Mouse (Mus musculus): Measurements from ENCODE around the gene Stx4a. TPM values are rescaled to one million over a fixed set of nuclear protein-coding genes. Genes with fewer than 3 reads are reported as not detected.
A peak's percentile ranks its signal among the peaks of the same experiment; 100 is the strongest.

Stx4a gene
- polyA plus RNA-seq, 1 experiment from 2014 or later = 22.2 TPM

DNA sequence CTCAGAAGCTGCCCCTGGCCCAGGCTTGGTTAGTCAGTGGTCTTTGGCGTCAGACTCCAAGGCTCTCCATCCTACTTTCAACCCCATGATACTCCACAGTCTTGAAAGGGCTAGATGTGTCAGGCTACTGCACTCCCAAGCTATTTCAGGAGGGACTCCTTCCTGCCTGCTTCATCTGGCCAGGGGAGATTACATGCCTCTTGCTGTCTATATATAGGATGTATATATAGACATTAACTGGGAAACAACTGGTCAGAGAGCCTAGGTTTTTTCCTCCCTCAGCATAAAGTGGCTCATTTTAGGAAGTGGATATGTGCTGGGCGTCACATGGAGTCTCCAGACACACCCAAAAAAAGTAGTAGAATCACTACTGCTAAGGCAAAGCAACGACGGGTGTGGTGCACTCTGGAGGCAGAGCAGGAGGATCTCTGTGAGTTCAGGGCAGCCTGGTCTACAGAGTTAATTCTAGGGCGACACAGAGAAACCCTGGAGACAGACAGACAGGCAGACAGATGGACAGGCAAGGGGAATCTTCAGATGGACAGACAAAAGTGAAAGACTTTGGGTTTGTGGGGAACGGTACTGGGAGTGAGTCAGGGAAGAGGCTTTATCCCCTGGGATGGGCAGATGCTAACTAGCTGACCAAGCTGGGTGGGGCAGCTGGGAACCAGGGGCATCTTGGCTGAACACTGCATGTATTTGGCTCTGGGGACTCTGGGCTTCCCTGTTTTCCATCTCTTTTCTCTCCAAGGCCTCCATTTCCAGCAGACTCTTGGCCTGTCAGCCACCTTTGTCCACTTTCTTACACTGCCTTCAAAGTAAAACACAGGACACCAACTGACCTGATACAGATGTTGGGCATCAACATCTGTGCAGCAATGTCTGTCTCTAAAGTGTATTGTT lies 26.1 kb downstream of the Stx4a start:
- Histone ChIP-seq H3K27ac (ENCODE audit: low read length) (no peak overlapping the region), H3K9ac (replicated peaks; ENCODE audit: low read depth, low read length) (no peak overlapping the region), H3K27me3 (replicated peaks; ENCODE audit: control insufficient read depth, insufficient read depth, low read length) (no peaks in the 10 kb centered on the region), H3K9me3 (ENCODE audit: control insufficient read depth, low read length) (no peaks in the 10 kb centered on the region), H3K4me2 (ENCODE audit: low read length) (no peak overlapping the region), H3K36me3 (ENCODE audit: control insufficient read depth, insufficient read depth) (no peaks in the 10 kb centered on the region), H3K4me1 (replicated peaks; ENCODE audit: control insufficient read depth, insufficient read depth, low read length) (no peaks in the 10 kb centered on the region), H3K4me3 (replicated peaks; ENCODE audit: low read length) (no peak overlapping the region)
- no peak for ATAC-seq
- WGBS = 83% methylated on average over 6 of the region's 6 CpGs

DNA sequence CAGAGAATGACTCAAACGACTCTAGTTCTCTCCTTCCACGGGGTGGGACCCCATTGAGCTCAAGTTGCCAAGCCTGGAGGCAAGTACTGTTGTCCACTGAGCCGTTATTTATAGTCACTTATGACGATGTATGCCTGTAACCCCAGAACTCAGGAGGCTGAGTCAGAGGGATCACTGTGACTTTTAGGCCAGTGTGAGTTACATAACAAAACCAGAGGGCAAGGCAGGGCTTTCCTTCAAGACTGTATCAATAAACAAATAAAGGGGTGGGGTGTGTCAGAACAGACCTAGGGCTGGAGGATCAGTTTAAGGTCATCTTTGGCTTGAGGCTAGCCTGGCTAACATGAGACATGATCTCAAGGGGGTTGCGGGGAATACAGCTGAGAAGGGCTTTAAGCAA lies 26.8 kb downstream of the Stx4a start:
- Histone ChIP-seq H3K9me3 (ENCODE audit: control insufficient read depth, low read length) (no peaks in the 10 kb centered on the region), H3K4me3 (replicated peaks; ENCODE audit: low read length) (no peak overlapping the region), H3K9ac (replicated peaks; ENCODE audit: low read depth, low read length) (no peak overlapping the region), H3K27me3 (replicated peaks; ENCODE audit: control insufficient read depth, insufficient read depth, low read length) (no peaks in the 10 kb centered on the region), H3K4me1 (replicated peaks; ENCODE audit: control insufficient read depth, insufficient read depth, low read length) (no peaks in the 10 kb centered on the region), H3K27ac (ENCODE audit: low read length) (no peak overlapping the region), H3K36me3 (ENCODE audit: control insufficient read depth, insufficient read depth) (no peaks in the 10 kb centered on the region), H3K4me2 (ENCODE audit: low read length) (no peak overlapping the region)
- 76% methylated on average over 5 of the region's 5 CpGs for WGBS
- no peak for ATAC-seq

DNA sequence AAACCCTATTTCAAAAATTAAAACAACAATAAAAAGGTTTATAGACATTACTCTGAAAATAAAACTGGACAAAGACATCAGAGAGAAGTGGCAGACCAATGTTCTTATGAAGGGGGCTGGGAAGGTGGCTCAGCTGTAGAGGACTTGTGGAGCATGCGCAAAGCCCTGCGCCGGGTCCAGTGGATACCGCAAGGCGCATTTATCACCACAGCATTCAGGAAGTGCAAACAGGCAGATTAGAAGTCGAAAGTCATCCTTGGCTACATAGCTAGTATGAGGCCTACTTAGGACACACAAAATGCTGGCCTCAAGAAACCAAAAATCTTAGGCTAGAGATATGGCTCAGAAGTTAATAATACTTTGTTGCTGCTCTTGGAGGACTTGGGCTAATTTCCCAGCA lies 34.2 kb downstream of the Stx4a start:
- Histone ChIP-seq H3K4me3 (replicated peaks; ENCODE audit: low read length) (no peak overlapping the region), H3K36me3 (ENCODE audit: control insufficient read depth, insufficient read depth) (no peaks in the 10 kb centered on the region), H3K9ac (replicated peaks; ENCODE audit: low read depth, low read length) (no peak overlapping the region), H3K4me2 (ENCODE audit: low read length) (no peak overlapping the region), H3K4me1 (replicated peaks; ENCODE audit: control insufficient read depth, insufficient read depth, low read length) (no peaks in the 10 kb centered on the region), H3K27ac (ENCODE audit: low read length) (no peak overlapping the region), H3K9me3 (ENCODE audit: control insufficient read depth, low read length) (no peaks in the 10 kb centered on the region), H3K27me3 (replicated peaks; ENCODE audit: control insufficient read depth, insufficient read depth, low read length) (no peaks in the 10 kb centered on the region)
- no peak for ATAC-seq
- WGBS = 93% methylated on average over 6 of the region's 6 CpGs

DNA sequence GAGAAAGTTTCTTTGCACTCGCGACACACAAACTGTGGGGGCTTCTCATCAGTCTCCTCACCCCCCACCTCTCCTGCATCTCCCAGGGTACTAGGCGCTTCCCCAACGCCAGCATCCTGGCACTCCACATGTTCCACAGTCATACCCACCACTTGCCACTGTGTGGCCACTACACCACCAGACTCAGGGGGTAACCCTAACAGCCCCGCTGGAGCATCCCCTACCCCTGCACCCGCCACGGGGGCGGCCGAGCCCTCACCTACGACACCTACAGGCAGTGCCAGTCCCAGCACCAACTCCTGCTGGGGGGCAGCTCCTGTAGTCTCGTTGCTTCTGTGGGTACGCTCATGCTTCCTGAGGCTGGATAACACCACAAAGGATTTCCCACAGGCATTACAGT lies 42.3 kb downstream of the Stx4a start:
- H3K27ac ChIP-seq (ENCODE audit: low read length) = no peak overlapping the region
- no peak for ATAC-seq
- H3K4me1 ChIP-seq (replicated peaks; ENCODE audit: control insufficient read depth, insufficient read depth, low read length) = no peaks in the 10 kb centered on the region
- 95% methylated on average over 12 of the region's 12 CpGs for WGBS
- H3K9ac ChIP-seq (replicated peaks; ENCODE audit: low read depth, low read length) = no peak overlapping the region
- no peaks in the 10 kb centered on the region for H3K27me3 ChIP-seq (replicated peaks; ENCODE audit: control insufficient read depth, insufficient read depth, low read length)
- no peaks in the 10 kb centered on the region for H3K9me3 ChIP-seq (ENCODE audit: control insufficient read depth, low read length)
- H3K36me3 ChIP-seq (ENCODE audit: control insufficient read depth, insufficient read depth) = peaks cover 29% of the 10 kb centered on the region
- H3K4me3 ChIP-seq (replicated peaks; ENCODE audit: low read length) = no peak overlapping the region
- H3K4me2 ChIP-seq (ENCODE audit: low read length) = no peak overlapping the region

DNA sequence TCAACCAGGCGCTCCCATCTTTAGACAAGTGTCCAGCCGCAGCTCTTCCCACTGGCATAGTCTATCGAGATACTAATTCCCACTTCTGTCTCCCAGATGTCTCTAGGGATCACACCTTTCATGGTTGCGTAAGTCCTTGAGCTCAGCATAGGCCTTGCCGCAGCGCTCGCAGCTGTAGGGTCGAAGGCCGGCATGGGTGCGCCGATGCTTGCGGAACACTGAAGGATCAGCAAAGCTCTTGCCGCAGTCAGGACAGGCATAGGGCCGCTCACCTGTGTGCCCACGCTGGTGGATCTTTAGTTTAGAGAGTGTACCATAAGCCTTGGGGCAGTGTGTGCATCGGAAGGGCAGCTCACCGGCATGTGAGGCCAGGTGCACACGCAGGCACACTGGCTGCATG lies 43.5 kb downstream of the Stx4a start:
- no peak overlapping the region for H3K4me2 ChIP-seq (ENCODE audit: low read length)
- peaks cover 29% of the 10 kb centered on the region for H3K36me3 ChIP-seq (ENCODE audit: control insufficient read depth, insufficient read depth)
- no peak overlapping the region for H3K27ac ChIP-seq (ENCODE audit: low read length)
- no peak overlapping the region for H3K4me3 ChIP-seq (replicated peaks; ENCODE audit: low read length)
- no peak for ATAC-seq
- no peaks in the 10 kb centered on the region for H3K4me1 ChIP-seq (replicated peaks; ENCODE audit: control insufficient read depth, insufficient read depth, low read length)
- WGBS = 97% methylated on average over 18 of the region's 18 CpGs
- H3K27me3 ChIP-seq (replicated peaks; ENCODE audit: control insufficient read depth, insufficient read depth, low read length) = no peaks in the 10 kb centered on the region
- H3K9me3 ChIP-seq (ENCODE audit: control insufficient read depth, low read length) = no peaks in the 10 kb centered on the region
- no peak overlapping the region for H3K9ac ChIP-seq (replicated peaks; ENCODE audit: low read depth, low read length)

DNA sequence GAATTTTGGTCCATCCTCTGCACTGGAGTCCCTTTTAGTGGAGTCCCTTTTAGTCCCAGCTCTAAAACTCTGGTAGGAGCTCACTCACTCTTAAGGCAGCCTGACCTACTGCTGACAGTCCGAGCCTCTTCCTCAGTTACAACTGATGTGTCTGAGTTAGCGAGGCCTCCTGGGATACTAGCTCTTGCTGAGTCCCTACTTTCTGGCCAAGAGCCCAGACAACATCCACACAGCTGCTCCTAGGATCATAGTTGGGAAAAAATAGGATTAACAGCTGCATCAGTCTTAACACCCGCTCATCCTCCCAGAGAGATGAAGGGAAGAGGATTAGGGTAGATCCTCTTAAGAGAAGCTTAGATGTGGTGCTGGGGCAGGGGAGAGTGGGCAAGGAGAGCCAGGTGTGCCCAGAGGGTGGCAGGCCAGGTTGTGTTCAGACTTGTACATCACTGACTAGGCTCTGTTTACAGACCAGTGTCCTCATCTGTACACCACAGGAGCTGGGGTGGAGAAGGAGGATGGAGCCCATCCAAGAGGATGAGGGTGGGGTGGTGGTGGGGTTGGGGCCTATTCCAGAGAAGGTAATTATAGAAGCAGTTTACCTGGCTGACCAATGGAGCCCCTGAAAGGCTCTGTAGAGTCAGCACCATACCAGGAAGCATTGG lies 45.2 kb downstream of the Stx4a start:
- Histone ChIP-seq H3K4me3 (replicated peaks; ENCODE audit: low read length) (no peak overlapping the region), H3K36me3 (ENCODE audit: control insufficient read depth, insufficient read depth) (peaks cover 26% of the 10 kb centered on the region), H3K27ac (ENCODE audit: low read length) (no peak overlapping the region), H3K4me1 (replicated peaks; ENCODE audit: control insufficient read depth, insufficient read depth, low read length) (peaks cover 15% of the 10 kb centered on the region), H3K9me3 (ENCODE audit: control insufficient read depth, low read length) (no peaks in the 10 kb centered on the region), H3K9ac (replicated peaks; ENCODE audit: low read depth, low read length) (no peak overlapping the region), H3K4me2 (ENCODE audit: low read length) (no peak overlapping the region), H3K27me3 (replicated peaks; ENCODE audit: control insufficient read depth, insufficient read depth, low read length) (no peaks in the 10 kb centered on the region)
- WGBS = 61% methylated on average over 3 of the region's 3 CpGs
- no peak for ATAC-seq

DNA sequence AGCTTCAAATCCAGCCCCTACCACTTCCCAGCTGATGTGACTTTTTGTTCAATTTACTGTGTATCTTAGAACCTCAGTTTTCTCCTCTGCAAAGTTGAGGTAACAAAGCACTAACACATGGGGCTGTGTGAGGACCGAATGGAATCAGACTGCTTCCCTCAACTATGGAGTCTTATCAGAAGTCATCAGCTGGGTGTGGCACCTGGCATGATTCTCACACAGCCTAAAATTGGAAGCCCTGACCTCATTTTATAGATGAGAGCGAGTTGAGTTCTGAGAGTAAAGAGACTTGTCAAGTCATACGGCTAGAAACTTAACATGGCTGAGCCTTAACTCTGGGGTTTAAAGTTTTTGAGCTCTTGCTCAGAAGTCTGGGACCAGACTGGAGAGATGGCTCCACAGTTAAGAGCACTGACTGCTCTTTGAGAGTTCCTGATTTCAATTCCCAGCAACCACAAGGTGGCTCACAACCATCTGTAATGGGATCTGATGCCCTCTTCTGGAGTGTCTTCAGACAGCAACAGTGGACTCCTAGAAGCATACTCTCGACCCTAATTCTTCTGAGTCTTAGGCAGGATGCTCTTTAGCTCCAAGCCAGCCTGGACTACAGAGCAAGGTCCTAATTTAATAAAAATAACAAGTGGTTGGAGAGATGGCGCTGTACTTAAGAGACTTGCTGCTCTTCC lies 46.2 kb downstream of the Stx4a start:
- no peak overlapping the region for H3K4me2 ChIP-seq (ENCODE audit: low read length)
- H3K27ac ChIP-seq (ENCODE audit: low read length) = no peak overlapping the region
- no peak overlapping the region for H3K4me3 ChIP-seq (replicated peaks; ENCODE audit: low read length)
- peaks cover 19% of the 10 kb centered on the region for H3K4me1 ChIP-seq (replicated peaks; ENCODE audit: control insufficient read depth, insufficient read depth, low read length)
- peaks cover 26% of the 10 kb centered on the region for H3K36me3 ChIP-seq (ENCODE audit: control insufficient read depth, insufficient read depth)
- H3K9ac ChIP-seq (replicated peaks; ENCODE audit: low read depth, low read length) = no peak overlapping the region
- H3K9me3 ChIP-seq (ENCODE audit: control insufficient read depth, low read length) = no peaks in the 10 kb centered on the region
- no peaks in the 10 kb centered on the region for H3K27me3 ChIP-seq (replicated peaks; ENCODE audit: control insufficient read depth, insufficient read depth, low read length)
- no peak for ATAC-seq
- WGBS = 87% methylated on average over 5 of the region's 5 CpGs

DNA sequence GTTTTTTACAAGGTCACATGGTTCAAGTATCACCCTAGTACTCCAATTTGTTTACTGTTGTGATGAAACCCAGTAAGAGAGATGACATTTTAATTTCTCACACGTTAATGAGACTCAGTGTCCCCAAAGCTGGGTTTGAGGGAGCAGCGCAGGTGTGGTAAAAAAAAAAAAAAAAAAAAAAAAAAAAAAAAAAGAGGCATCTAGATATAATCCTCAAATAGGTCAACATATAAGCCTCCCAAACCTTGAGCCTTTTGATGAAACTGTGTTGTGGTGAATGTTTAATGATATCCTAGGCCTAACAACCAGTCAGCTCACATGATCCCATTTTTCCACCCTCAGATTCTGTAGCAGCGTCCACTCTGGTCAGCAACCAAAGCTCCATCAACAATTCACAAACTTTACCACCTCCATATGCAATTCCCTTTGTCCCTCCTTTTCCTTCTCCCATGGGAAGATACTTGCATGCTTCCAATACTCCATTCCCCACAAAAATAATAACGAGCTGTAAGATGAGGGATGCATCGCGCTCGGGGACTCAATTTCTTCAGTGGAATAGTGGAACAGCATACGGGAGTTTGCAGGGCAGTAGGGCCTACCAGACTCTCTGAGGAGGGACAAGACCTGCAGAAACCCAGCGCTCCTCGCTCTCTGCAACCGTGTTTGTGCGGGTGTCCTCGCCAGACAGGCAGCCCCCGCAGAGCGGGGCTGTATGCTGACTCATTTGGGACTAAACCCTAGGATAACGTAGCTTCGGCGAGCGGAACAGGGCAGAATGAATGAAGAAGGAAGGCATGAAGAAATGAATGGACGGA lies 50.9 kb downstream of the Stx4a start:
- Histone ChIP-seq H3K4me2 (ENCODE audit: low read length) (peak overlapping the region; percentile 63), H3K4me1 (replicated peaks; ENCODE audit: control insufficient read depth, insufficient read depth, low read length) (peaks cover 27% of the 10 kb centered on the region), H3K27me3 (replicated peaks; ENCODE audit: control insufficient read depth, insufficient read depth, low read length) (no peaks in the 10 kb centered on the region), H3K36me3 (ENCODE audit: control insufficient read depth, insufficient read depth) (peaks cover 13% of the 10 kb centered on the region), H3K27ac (ENCODE audit: low read length) (peak overlapping the region; percentile 100), H3K9ac (replicated peaks; ENCODE audit: low read depth, low read length) (peak overlapping the region; percentile 100), H3K4me3 (replicated peaks; ENCODE audit: low read length) (peak overlapping the region; percentile 93), H3K9me3 (ENCODE audit: control insufficient read depth, low read length) (no peaks in the 10 kb centered on the region)
- peak; percentile 26 for ATAC-seq
- WGBS = 3% methylated on average over 20 of the region's 20 CpGs

All from forebrain, embryonic 16.5 days (tissue).